Mouse (Mus musculus) forebrain, embryonic 13.5 days (tissue): ENCODE data around the gene Gm8251. TPM values are rescaled to one million over a fixed set of nuclear protein-coding genes. Genes with fewer than 3 reads are reported as not detected.

Experiments
- ATAC-seq: fragments of 200-750 bp; cut with Nextera tagmentation; 2 replicates; pipeline ENCODE4 v1.8.0; 2017
- H3K27ac ChIP-seq: fragments of 300-500 bp; sonication (generic); 2 replicates; pipeline ENCODE4 v1.5.1; 2015; ENCODE audit warnings: inconsistent platforms, mild to moderate bottlenecking, moderate library complexity
- H3K27me3 ChIP-seq: fragments of 300-500 bp; sonication (generic); 2 replicates; pipeline ENCODE4 v1.6.1; 2015; ENCODE audit warnings: mild to moderate bottlenecking, inconsistent platforms
- H3K36me3 ChIP-seq: fragments of 300-500 bp; sonication (generic); 2 replicates; pipeline ENCODE4 v1.6.1; 2015; ENCODE audit warnings: mild to moderate bottlenecking, inconsistent platforms; ENCODE audit not compliant: poor library complexity, severe bottlenecking
- H3K4me1 ChIP-seq: fragments of 300-500 bp; sonication (generic); 2 replicates; pipeline ENCODE4 v1.6.1; 2015; ENCODE audit warnings: inconsistent platforms
- H3K4me2 ChIP-seq: fragments of 300-500 bp; sonication (generic); 2 replicates; pipeline ENCODE4 v1.6.1; 2015; ENCODE audit warnings: inconsistent platforms, mild to moderate bottlenecking, moderate library complexity
- H3K4me3 ChIP-seq: fragments of 300-500 bp; sonication (generic); 2 replicates; pipeline ENCODE4 v1.5.1; 2015; ENCODE audit warnings: mild to moderate bottlenecking, inconsistent platforms
- H3K9ac ChIP-seq: fragments of 300-500 bp; sonication (generic); 2 replicates; pipeline ENCODE4 v1.6.1; 2015; ENCODE audit warnings: mild to moderate bottlenecking, inconsistent platforms
- H3K9me3 ChIP-seq: fragments of 300-500 bp; sonication (generic); replicated peaks from 2 replicates; pipeline ENCODE4 v1.6.1; 2016; ENCODE audit warnings: inconsistent platforms
- WGBS: fragments of 180-500 bp; shearing (Covaris S2); methylation state at CpG from one replicate; pipeline ENCODE4 v1.1.7; 2015; 5-methylcytosine and 5-hydroxymethylcytosine counted together
- polyA plus RNA-seq: library from polyadenylated mRNA; unstranded; fragments of >200 nt; fragmentation: Nextera tagmentation; extraction: Ambion mirVana; gene quantifications from 2 replicates; pipeline ENCODE4 v1.2.1, GENCODE M21; 2015

Gene Gm8251
- polyA plus RNA-seq, 1 experiment from 2014 or later, result 0.12 TPM

DNA sequence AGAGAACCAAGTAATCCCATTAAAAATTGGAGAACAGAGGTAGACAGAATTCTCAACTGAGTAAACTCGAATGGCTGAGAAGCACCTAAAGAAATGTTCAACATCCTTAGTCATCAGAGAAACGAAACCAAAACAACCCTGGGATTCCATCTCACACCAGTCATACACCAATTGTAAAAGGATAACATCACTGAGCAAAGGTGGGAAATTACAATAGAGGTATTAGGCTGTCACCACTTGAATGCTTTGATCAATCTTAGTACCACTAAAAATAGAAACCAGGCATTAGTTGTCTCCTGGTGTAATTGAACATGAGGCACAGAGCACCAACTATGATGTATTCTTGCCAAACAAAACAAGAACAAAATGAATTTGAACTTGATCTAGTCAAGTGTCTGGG is 29.5 kb downstream of the Gm8251 start:
- H3K27ac ChIP-seq, result no peak overlapping the region
- H3K27me3 ChIP-seq, result no peaks in the 10 kb centered on the region
- H3K9me3 ChIP-seq, result no peaks in the 10 kb centered on the region
- H3K4me1 ChIP-seq, result no peaks in the 10 kb centered on the region
- 78% methylated on average over 2 of the region's 2 CpGs for whole genome bisulfite sequencing
- no peak for ATAC-seq
- H3K4me3 ChIP-seq, result no peak overlapping the region
- no peaks in the 10 kb centered on the region for H3K36me3 ChIP-seq
- H3K4me2 ChIP-seq, result no peak overlapping the region
- no peak overlapping the region for H3K9ac ChIP-seq

DNA sequence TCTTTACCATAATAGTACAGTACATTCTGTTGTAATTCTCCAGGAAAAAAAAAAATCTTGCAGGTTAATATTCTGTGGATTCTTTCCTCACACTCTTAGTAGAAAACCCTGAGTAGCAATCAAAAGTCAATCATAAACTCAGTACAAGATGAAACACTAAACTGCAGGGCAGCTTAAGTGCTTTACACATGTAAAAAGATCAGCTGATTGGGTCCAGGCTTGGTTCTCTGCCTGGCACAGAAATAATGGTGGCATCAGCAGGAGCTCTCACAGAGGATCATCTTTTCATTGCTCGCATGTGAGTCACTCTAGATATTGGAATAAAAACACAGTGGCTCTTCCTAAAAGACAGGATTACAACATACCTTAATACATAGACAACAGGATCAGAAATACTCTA is 34.1 kb downstream of the Gm8251 start:
- H3K36me3 ChIP-seq, result no peaks in the 10 kb centered on the region
- 74% methylated on average over 1 of the region's 1 CpGs for WGBS
- H3K27me3 ChIP-seq, result no peaks in the 10 kb centered on the region
- H3K4me3 ChIP-seq, result no peak overlapping the region
- H3K9me3 ChIP-seq, result no peaks in the 10 kb centered on the region
- ATAC-seq, result no peak
- H3K9ac ChIP-seq, result no peak overlapping the region
- no peaks in the 10 kb centered on the region for H3K4me1 ChIP-seq
- H3K4me2 ChIP-seq, result no peak overlapping the region
- H3K27ac ChIP-seq, result no peak overlapping the region

DNA sequence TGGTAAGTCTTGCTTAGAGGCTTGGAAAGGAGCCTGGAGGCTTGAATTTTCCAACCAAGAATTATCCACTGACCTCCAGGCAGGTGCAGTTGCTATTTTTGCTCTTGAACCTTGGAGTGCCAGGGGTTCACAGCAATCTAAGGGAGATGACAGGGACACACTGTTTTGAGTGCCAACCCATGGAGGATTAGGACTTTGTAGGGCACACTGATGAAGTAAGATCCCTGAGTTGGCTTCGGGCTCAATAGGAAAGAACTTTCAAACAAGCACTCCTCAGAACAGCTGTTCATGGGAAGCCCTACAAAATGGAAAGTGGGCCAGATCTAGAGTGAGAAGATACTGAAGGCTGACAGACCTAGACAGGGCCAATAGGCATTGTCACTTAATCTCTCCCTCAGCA is 39.1 kb downstream of the Gm8251 start:
- Histone ChIP-seq H3K4me3 (no peak overlapping the region), H3K4me2 (no peak overlapping the region), H3K9me3 (no peaks in the 10 kb centered on the region), H3K36me3 (no peaks in the 10 kb centered on the region), H3K4me1 (no peaks in the 10 kb centered on the region), H3K27ac (no peak overlapping the region), H3K27me3 (no peaks in the 10 kb centered on the region), H3K9ac (no peak overlapping the region)
- 83% methylated on average over 1 of the region's 1 CpGs for WGBS
- ATAC-seq, result no peak

DNA sequence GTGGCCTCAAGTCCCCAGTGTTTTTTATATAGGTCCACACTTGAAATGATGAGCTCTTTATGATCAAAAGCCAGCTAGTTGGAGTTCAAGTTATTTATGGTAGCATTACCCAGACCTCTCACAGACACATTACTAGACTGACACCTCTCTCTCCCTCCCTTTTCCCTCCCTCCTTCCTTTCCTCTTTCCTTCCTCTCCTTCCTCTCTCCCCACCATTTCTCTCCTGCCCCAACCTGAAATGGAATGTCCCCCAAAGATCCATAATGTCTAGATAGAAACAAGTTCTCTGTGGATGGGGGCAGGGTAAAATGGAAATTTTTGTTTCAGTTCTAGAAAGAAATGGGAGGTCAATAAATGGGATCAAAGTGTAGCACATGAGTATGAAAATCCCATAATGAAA is 41.8 kb downstream of the Gm8251 start, which contains the start of gene Mettl21c:
TSS of gene Mettl21c (minus strand) at position 101 of the 400 bp plus-strand sequence.
- H3K9me3 ChIP-seq, result no peaks in the 10 kb centered on the region

DNA sequence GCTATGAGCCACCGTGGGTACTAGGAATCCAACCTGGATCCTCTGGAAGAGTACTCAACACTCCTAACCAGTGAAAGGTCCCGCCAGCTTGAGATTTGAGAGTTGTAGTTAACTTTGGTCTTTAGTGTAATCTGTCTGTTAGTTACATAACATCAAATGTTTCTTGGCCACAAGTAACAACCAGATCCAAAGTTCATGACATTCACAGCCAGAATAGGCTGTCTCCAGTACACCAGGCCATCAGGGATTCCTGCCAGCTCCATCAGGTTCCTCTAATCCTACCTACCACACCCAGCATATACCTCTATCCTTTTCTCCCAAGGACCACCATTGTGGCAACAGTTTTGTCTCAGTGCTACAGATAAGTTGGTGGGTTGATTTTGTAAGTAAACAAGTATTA is 46.2 kb downstream of the Gm8251 start:
- Histone ChIP-seq H3K27ac (no peak overlapping the region), H3K27me3 (no peaks in the 10 kb centered on the region), H3K4me3 (no peak overlapping the region), H3K4me1 (no peaks in the 10 kb centered on the region), H3K9me3 (no peaks in the 10 kb centered on the region), H3K9ac (no peak overlapping the region), H3K36me3 (no peaks in the 10 kb centered on the region), H3K4me2 (no peak overlapping the region)
- no peak for ATAC-seq
- whole genome bisulfite sequencing, result 94% methylated on average over 2 of the region's 2 CpGs

More for the DNA sequence above, 41.8 kb downstream of the Gm8251 start, which contains the start of gene Mettl21c:
- Histone ChIP-seq H3K9ac (no peak within 1 kb of the TSS), H3K27ac (no peak within 1 kb of the TSS), H3K36me3 (no peaks in the 10 kb centered on the region), H3K27me3 (no peaks in the 10 kb centered on the region), H3K4me1 (no peaks in the 10 kb centered on the region), H3K4me2 (no peak within 1 kb of the TSS), H3K4me3 (no peak within 1 kb of the TSS)
- ATAC-seq, result no peak

Other genes with a start within 250 kb of the Gm8251 start
- gene Uxs1, start 234.1 kb downstream of the Gm8251 start, polyA plus RNA-seq, result 18.1 and 19.0 TPM in 2 replicates
- 59.8 and 65.8 TPM in 2 replicates for gene Tpp2, start 128.3 kb downstream of the Gm8251 start, polyA plus RNA-seq
- gene Mettl21c, start 41.9 kb downstream of the Gm8251 start, polyA plus RNA-seq, result 0.79 and 1.5 TPM in 2 replicates
- 108 and 113 TPM in 2 replicates for gene Tex30, start 40.5 kb upstream of the Gm8251 start, polyA plus RNA-seq
- gene Kdelc1, start 56.9 kb upstream of the Gm8251 start, polyA plus RNA-seq, result 40.5 and 40.8 TPM in 2 replicates
- 29.5 and 30.1 TPM in 2 replicates for gene Bivm, start 57.0 kb upstream of the Gm8251 start, polyA plus RNA-seq
- gene Ercc5, start 85.8 kb upstream of the Gm8251 start, polyA plus RNA-seq, result 36.8 and 37.7 TPM in 2 replicates
- gene Mettl21e, start 157.0 kb upstream of the Gm8251 start, polyA plus RNA-seq, result 0.08 TPM in 1 of 2 replicates, not detected in the other